8 mouse cellular contexts compared by ENCODE assay signal in the genomic region with DNA sequence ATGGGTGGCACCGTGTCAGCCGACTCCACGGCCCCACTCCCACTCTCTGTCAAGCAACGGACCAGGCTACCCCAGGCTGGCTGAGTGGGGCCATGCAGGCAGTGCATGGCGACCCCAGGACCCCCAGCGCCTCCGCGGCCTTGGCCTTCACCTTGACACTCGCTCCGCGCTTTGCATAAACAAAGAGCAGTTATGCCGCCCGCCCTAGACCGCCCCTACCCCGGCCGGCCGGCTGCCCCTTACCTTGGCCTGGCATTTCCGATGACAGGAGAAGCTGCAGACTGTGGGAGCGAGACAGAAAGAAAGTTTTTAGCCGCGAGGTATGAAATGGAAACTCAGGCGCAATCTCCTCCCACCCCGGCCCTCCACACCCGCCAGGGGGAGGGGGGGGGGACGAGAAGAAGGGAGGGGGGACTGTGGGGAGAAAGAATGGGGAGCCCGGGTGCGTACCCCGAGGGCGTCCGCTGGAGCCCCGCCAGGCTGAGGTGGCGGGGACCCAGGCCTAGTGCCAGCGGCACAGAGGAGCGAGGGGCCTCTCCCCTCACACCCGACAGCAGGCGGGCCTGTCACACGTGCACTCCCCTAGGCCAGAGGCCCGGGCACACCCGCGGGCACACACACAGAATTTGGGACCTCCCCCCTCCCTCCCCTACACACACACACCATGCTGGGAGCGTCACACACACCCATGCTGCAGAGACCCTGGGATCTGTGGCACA. TPM values are rescaled to one million over a fixed set of nuclear protein-coding genes. Genes with fewer than 3 reads are reported as not detected.
DNase-seq lines count a peak whose midpoint lies in the region; ATAC-seq lines count a peak whose summit lies in the region.

No protein-coding gene starts in this region.

- H3K4me2 ChIP-seq in forebrain, embryonic 13.5 days, result peak overlapping the region; percentile 66
- H3K4me2 ChIP-seq in intestine, embryonic 16.5 days (ENCODE audit: low read depth, low read length), result peak overlapping the region; percentile 71

- peak overlapping the region; percentile 60 for H3K9ac ChIP-seq in forebrain, embryonic 13.5 days
- H3K9ac ChIP-seq in intestine, embryonic 16.5 days (ENCODE audit: low read depth, low read length), result peak overlapping the region; percentile 65

- H3K4me1 ChIP-seq in forebrain, embryonic 13.5 days, result peaks cover 22% of the 10 kb centered on the region
- H3K4me1 ChIP-seq in intestine, embryonic 16.5 days (ENCODE audit: control insufficient read depth, insufficient read depth, low read length), result peaks cover 16% of the 10 kb centered on the region

- no peak overlapping the region; the same call in 1 of the 2 replicates for H3K27ac ChIP-seq in forebrain, embryonic 13.5 days
- H3K27ac ChIP-seq in intestine, embryonic 16.5 days (ENCODE audit: low read length), result no peak overlapping the region

- peak; percentile 39 for DNase-seq in ovary, postnatal 36 days (ENCODE audit: low spot score)
- no peak for DNase-seq in ovary, postnatal 10 days (ENCODE audit: low spot score)
- peak; percentile 57 to 68 for DNase-seq in thymus, postnatal 10 days (ENCODE audit: low spot score in 2 of 2)
- DNase-seq in layer of hippocampus, adult 9-10 months (ENCODE audit: low spot score), result no peak
- no peak for DNase-seq in ovary, adult 18-20 months (ENCODE audit: low spot score)

- H3K36me3 ChIP-seq in forebrain, embryonic 13.5 days (ENCODE audit: poor library complexity, severe bottlenecking), result no peaks in the 10 kb centered on the region
- H3K36me3 ChIP-seq in intestine, embryonic 16.5 days (ENCODE audit: control insufficient read depth, insufficient read depth, low read length), result no peaks in the 10 kb centered on the region

- H3K4me3 ChIP-seq in forebrain, embryonic 13.5 days, result peak overlapping the region; percentile 37
- peak overlapping the region; percentile 44 for H3K4me3 ChIP-seq in intestine, embryonic 16.5 days (ENCODE audit: low read length)

- H3K27me3 ChIP-seq in forebrain, embryonic 13.5 days, result no peaks in the 10 kb centered on the region
- no peaks in the 10 kb centered on the region for H3K27me3 ChIP-seq in intestine, embryonic 16.5 days (replicated peaks; ENCODE audit: control insufficient read depth, insufficient read depth, low read length)

- 4% methylated on average over 38 of the region's 41 CpGs for WGBS in forebrain, embryonic 13.5 days
- WGBS in intestine, embryonic 16.5 days, result 7% methylated on average over 40 of the region's 41 CpGs

- H3K9me3 ChIP-seq in forebrain, embryonic 13.5 days (replicated peaks), result no peaks in the 10 kb centered on the region
- H3K9me3 ChIP-seq in intestine, embryonic 16.5 days (ENCODE audit: control insufficient read depth, low read length), result no peaks in the 10 kb centered on the region

- peak; percentile 76 for ATAC-seq in forebrain, embryonic 13.5 days
- ATAC-seq in intestine, embryonic 16.5 days, result peak; percentile 63
- ATAC-seq in megakaryocyte-erythroid progenitor cell, adult 5-6 weeks (replicated peaks; ENCODE audit: low FRiP score, low TSS enrichment, poor library complexity, severe bottlenecking), result peak; percentile 48

RNA-seq across cellular contexts. Expression of gene Tns1, which starts 55.7 kb away (rescaled TPM):
- polyA plus RNA-seq in forebrain, embryonic 13.5 days (2015; fragmentation: Nextera tagmentation; extraction: Ambion mirVana), result 10.4 and 10.6 TPM in 2 replicates
- polyA plus RNA-seq in intestine, embryonic 16.5 days (2015; fragmentation: Nextera tagmentation; extraction: Ambion mirVana), result 20.2 and 23.4 TPM in 2 replicates
- 62.1 and 69.2 TPM in 2 replicates for total RNA-seq in megakaryocyte-erythroid progenitor cell, adult 5-6 weeks (2014; fragmentation: Nextera tagmentation)
- 17.3 and 25.3 TPM in 2 replicates for total RNA-seq in megakaryocyte-erythroid progenitor cell, adult 5-6 weeks (2017)

RNA-seq across cellular contexts. Expression of gene Rufy4, which starts 56.8 kb away (rescaled TPM):
- 0.19 and 0.26 TPM in 2 replicates for polyA plus RNA-seq in forebrain, embryonic 13.5 days (2015; fragmentation: Nextera tagmentation; extraction: Ambion mirVana)
- 0.12 and 0.31 TPM in 2 replicates for polyA plus RNA-seq in intestine, embryonic 16.5 days (2015; fragmentation: Nextera tagmentation; extraction: Ambion mirVana)
- not detected in 2 replicates for total RNA-seq in megakaryocyte-erythroid progenitor cell, adult 5-6 weeks (2014; fragmentation: Nextera tagmentation)
- total RNA-seq in megakaryocyte-erythroid progenitor cell, adult 5-6 weeks (2017), result 0.70 TPM in 1 of 2 replicates, not detected in the other

Comparison
In these comparisons a context has a peak if more than half of its experiments do, and no peak if none do; other contexts are left out.
1. DNase-seq: peak in ovary, postnatal 36 days (single experiment) and thymus, postnatal 10 days (2 of 2); none in ovary, postnatal 10 days (single experiment), layer of hippocampus, adult 9-10 months (single experiment) and ovary, adult 18-20 months (single experiment).
2. Peak in every context shown above with its lines, with median percentiles within 50 percentile points of each other: ATAC-seq.